Mouse (Mus musculus) neural tube, embryonic 10.5 days (tissue): ENCODE measurements around the gene Adgrl3.

ENCODE experiments used
- DNase-seq: peaks from one replicate; pipeline ENCODE4 v3.0.0-alpha.2; 2017; ENCODE audit warnings: low spot score; ENCODE audit errors: extremely low spot score

Adgrl3 gene

DNA sequence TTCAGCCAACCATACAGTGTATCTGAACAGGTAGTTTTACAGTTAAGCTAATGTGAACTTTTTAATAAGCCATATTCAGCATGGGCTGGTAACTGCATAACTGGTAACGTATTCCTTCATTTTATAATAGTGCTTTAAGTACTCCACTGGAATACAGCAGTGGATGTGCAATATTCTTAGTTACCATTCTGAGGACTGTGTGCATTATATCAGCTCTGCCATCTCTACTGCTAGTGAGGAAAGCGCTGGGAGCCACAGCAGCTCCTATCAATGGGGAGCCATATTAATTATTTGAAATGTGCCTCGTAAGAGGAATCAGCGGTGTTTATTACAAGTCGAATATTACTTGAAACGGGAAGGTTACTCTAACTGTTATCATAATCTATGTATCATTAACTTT is 539.0 kb downstream of the Adgrl3 start:
- no peak for DNase-seq

GRCm38 (mm10) chr5:81564294-81564693 is 544.4 kb downstream of the Adgrl3 start:
- DNase-seq, result no peak

- no peak for DNase-seq
These were observed 546.6 kb downstream of the Adgrl3 start for GRCm38 (mm10) chr5:81566577-81566976.

- no peak for DNase-seq
These were observed 548.8 kb downstream of the Adgrl3 start for GRCm38 (mm10) chr5:81568743-81569142.

GRCm38 (mm10) chr5:81582886-81583285 is 562.9 kb downstream of the Adgrl3 start:
- no peak for DNase-seq

- no peak for DNase-seq
These were observed 563.5 kb downstream of the Adgrl3 start for GRCm38 (mm10) chr5:81583425-81583824.

DNA sequence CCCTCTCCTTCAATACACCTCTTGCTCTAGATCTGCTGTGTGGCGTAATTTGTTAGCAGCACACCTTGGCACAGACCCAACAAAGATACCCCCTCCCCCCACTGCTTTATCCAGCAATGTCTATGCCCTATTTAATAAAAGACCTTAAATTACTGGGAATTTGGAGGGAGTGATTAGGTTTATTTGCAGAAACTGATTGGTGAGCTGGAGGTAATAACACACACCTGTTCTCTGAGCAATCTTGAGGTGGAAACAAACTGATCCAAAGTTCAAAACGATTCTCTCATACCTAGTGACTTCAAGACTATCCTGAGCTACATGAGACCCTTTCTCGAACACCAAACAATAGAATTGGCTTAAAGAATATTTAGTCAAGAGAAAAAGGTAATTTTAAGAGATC is 565.0 kb downstream of the Adgrl3 start:
- no peak for DNase-seq

- no peak for DNase-seq
These were observed 570.2 kb downstream of the Adgrl3 start for GRCm38 (mm10) chr5:81590005-81590694.

DNA sequence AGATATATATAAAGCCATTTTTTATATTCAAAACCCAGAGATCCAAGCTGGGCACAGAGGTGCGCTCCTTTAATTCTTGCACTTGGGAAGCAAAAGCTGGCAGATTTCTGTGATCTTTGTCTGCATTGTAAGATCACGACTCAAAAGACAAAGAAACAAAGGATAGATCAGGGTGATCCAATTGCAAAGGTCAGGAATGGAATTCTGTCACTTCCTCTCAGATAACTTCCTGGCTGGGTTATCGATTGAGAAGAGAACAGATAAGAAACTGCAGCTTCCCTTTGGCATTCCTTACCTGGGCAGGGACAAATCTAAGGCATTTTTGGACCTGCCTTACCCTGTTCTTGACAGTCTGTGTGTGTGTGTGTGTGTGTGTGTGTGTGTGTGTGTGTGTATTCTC is 571.5 kb downstream of the Adgrl3 start:
- DNase-seq, result no peak

- no peak for DNase-seq
These were observed 573.6 kb downstream of the Adgrl3 start for GRCm38 (mm10) chr5:81593396-81593995.

DNA sequence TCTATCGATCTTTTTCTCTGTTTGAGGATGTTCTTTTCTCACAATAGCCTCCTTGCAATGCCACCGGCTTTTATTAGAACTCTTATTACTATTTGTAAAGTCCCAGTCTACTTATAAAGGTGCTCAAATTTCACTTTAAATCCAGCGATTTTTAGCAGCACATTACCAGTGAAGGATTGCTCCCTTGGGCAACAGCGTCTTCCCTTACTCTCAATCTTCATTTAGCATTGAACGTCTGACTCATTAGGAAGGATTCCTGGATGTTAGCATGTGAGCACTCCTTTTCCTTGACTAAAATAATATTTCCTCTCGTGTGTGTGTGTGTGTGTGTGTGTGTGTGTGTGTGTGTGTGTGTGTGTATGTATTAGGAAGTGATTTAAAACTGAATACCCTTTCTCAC is 578.1 kb downstream of the Adgrl3 start:
- no peak for DNase-seq

- no peak for DNase-seq
These were observed 583.0 kb downstream of the Adgrl3 start for GRCm38 (mm10) chr5:81602889-81603288.

DNA sequence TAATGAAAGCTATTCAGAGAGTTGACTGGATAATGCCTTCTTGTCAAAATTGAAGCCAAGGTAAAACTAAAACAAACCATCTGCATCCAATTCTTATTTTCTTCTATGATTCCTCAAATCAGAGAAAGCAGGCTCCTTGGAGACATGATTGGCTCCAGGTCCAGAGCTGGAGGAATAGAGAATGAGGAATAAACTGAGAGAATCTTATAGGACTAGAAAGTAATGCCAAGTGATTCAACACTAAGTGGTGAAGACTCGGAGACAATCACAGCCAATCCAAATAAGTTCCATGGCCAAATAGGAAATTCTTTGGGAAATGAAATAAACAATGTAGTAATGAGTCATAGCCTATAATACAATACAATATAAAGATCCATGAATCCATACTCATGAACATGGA is 585.7 kb downstream of the Adgrl3 start:
- DNase-seq, result no peak

GRCm38 (mm10) chr5:81610223-81610622 is 590.3 kb downstream of the Adgrl3 start:
- DNase-seq, result no peak

DNA sequence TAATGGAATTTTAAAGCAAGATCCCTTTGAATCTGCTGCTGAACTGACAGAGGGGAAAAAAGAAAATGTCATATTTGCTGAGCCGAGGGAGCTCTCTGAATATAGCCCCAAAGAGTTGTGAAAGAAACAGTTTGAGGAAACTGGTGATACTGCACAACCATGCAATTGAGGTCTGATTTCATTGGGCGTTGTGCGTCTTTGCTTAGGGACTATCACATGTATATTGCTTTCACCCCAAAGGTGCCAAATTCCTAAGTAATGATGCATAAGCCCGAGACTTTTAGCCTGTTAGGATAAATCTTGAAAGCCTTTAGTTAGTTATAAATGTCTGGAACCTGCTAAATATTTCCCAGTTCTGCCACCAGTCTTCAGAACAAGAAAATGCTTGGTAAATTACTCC is 594.7 kb downstream of the Adgrl3 start:
- no peak for DNase-seq

- no peak for DNase-seq
These were observed 601.2 kb downstream of the Adgrl3 start for GRCm38 (mm10) chr5:81621106-81621505.

GRCm38 (mm10) chr5:81621715-81622114 is 601.8 kb downstream of the Adgrl3 start:
- DNase-seq, result no peak

- no peak for DNase-seq
These were observed 603.9 kb downstream of the Adgrl3 start for GRCm38 (mm10) chr5:81623846-81624245.

DNA sequence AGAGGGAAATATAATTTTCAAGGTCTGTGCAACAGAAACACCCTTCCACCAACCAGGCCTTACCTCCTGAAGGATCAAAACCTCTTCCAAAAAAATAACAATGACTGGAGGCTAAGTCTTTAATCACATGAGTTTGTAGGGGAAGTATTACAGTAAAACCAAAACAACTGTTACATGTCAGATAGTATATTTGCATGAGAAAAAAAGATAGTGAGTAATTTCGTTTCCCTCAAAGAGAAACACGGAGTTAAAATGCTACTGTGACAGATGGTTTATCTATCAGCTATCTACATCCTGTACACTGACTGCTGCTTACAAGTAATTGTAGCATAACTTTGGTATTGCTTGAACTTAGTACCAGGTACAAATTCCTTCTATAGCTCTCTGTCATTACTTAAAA is 616.2 kb downstream of the Adgrl3 start:
- DNase-seq, result no peak

- no peak for DNase-seq
These were observed 618.5 kb downstream of the Adgrl3 start for GRCm38 (mm10) chr5:81638422-81638821.

DNA sequence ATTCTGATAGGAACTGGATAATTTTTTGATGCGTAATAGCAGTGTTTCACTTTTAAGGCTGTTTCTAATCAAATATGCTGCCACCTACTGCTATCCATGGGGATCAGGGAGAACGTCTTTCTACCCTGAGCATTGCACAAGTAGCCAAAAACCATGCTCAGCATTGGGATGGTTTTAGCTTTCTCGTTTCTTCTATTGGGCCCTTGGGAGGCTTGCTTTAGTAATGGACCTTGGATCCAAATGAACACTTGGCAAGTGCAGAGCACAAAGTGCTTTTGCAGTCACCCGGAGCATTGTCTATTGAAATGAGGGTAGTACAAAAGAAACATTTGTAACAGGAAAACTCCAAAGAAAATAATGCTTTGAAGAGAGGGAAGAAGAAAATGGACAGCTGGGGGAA is 620.2 kb downstream of the Adgrl3 start:
- DNase-seq, result no peak

GRCm38 (mm10) chr5:81645557-81645956 is 625.6 kb downstream of the Adgrl3 start:
- no peak for DNase-seq

GRCm38 (mm10) chr5:81653941-81654340 is 634.0 kb downstream of the Adgrl3 start:
- no peak for DNase-seq
